Mouse (Mus musculus) kidney, postnatal 36 days (tissue): ENCODE results near the gene Frmd8.

Source experiments
- DNase-seq, 2 experiments: peaks; one replicate each; pipeline ENCODE4 v3.0.0; 2021 to 2022; ENCODE audit warnings: mixed read lengths in 2 of 2

The Frmd8 gene

GRCm38 (mm10) chr19:5806051-5806808, 68.8 kb downstream of the Frmd8 start:
- DNase-seq: peak; percentile 67 to 86

- DNase-seq: no peak
Observed at GRCm38 (mm10) chr19:5804371-5804899, 70.6 kb downstream of the Frmd8 start.

GRCm38 (mm10) chr19:5803881-5804279, 71.2 kb downstream of the Frmd8 start:
- peak in 1 of 2 experiments; percentile 58 for DNase-seq

- DNase-seq: peak; percentile 100
Observed at GRCm38 (mm10) chr19:5803041-5803880, 71.8 kb downstream of the Frmd8 start.

GRCm38 (mm10) chr19:5802787-5803040, 72.4 kb downstream of the Frmd8 start:
- DNase-seq: no peak

- peak; percentile 96 for DNase-seq
Observed at GRCm38 (mm10) chr19:5802011-5802786, 72.9 kb downstream of the Frmd8 start.

- DNase-seq: no peak
Observed at GRCm38 (mm10) chr19:5801432-5801964, 73.6 kb downstream of the Frmd8 start.

- DNase-seq: no peak
Observed at GRCm38 (mm10) chr19:5800632-5801431, 74.2 kb downstream of the Frmd8 start.

- DNase-seq: no peak
Observed at GRCm38 (mm10) chr19:5800350-5800631, 74.8 kb downstream of the Frmd8 start.
